20 mouse cellular contexts compared by ENCODE assay signal in genomic region chr15:102776218-102776850, GRCm38 (mm10). TPM values are rescaled to one million over a fixed set of nuclear protein-coding genes. Genes with fewer than 3 reads are reported as not detected.
DNase-seq lines count a peak whose midpoint lies in the region; ATAC-seq and TF ChIP-seq lines count a peak whose summit lies in the region.
"Had no signal": no experiment of that assay in that cellular context is flagged by ENCODE, and none has a peak within 500 bp of the region (broad histone marks: within the 10 kb centered on the region; RNA-seq: fewer than 3 reads in every experiment).

No protein-coding gene starts in this region.

- in situ Hi-C loops in CH12.LX (cut with MboI; ENCODE audit: low pct_ligation_motif_present, low pct_unique_long_range_greater_than_20kb, low sequenced_read_pairs): no loop called here

- 47% methylated on average over 11 of the region's 11 CpGs for WGBS in forebrain, embryonic 15.5 days
- 57% methylated on average over 11 of the region's 11 CpGs for WGBS in forebrain, embryonic 11.5 days
- WGBS in kidney, embryonic 15.5 days: 35% methylated on average over 11 of the region's 11 CpGs
- 39% methylated on average over 11 of the region's 11 CpGs for WGBS in neural tube, embryonic 14.5 days

- no peak for ATAC-seq in forebrain, embryonic 15.5 days (replicated peaks)
- no peak for ATAC-seq in forebrain, embryonic 11.5 days (replicated peaks; ENCODE audit: low FRiP score)
- ATAC-seq in kidney, embryonic 15.5 days (replicated peaks; ENCODE audit: low FRiP score): no peak
- ATAC-seq in neural tube, embryonic 14.5 days (ENCODE audit: low read depth): peak; percentile 46; the same call in 1 of the 2 replicates
- ATAC-seq: intestine, embryonic 16.5 days; liver, embryonic 12.5 days; midbrain, embryonic 13.5 days; Patski had no signal

- H3K4me3 ChIP-seq in forebrain, embryonic 15.5 days: no peak overlapping the region
- H3K4me3 ChIP-seq in forebrain, embryonic 11.5 days (ENCODE audit: low read depth, low read length): no peak overlapping the region
- no peak overlapping the region for H3K4me3 ChIP-seq in kidney, embryonic 15.5 days (replicated peaks)
- no peak overlapping the region for H3K4me3 ChIP-seq in CH12.LX (replicated peaks in 1 of 3; ENCODE audit: low read depth in 2 of 3, low read length in 2 of 3, poor library complexity in 1 of 3)
- no peak overlapping the region for H3K4me3 ChIP-seq in neural tube, embryonic 14.5 days (ENCODE audit: low read depth, low read length)
- H3K4me3 ChIP-seq: heart, embryonic 15.5 days; limb, embryonic 13.5 days; liver, embryonic 12.5 days; midbrain, embryonic 13.5 days had no signal

- no peak for TF ChIP-seq CTCF in CH12.LX (conservative IDR thresholded peaks at IDR 0.05 in 1 of 2, IDR thresholded peaks at IDR 0.05 in 1 of 2; ENCODE audit: low read depth in 2 of 2, low read length in 2 of 2)

- no peak for TF ChIP-seq EP300 in CH12.LX (IDR thresholded peaks at IDR 0.05; ENCODE audit: low read length)

- no peak for TF ChIP-seq POLR2A in CH12.LX (IDR thresholded peaks at IDR 0.05; ENCODE audit: low read depth, low read length)

- H3K27ac ChIP-seq in forebrain, embryonic 15.5 days (replicated peaks): peak overlapping the region; percentile 54
- H3K27ac ChIP-seq in forebrain, embryonic 11.5 days (ENCODE audit: low read depth, low read length): no peak overlapping the region
- no peak overlapping the region for H3K27ac ChIP-seq in kidney, embryonic 15.5 days
- no peak overlapping the region for H3K27ac ChIP-seq in CH12.LX (ENCODE audit: insufficient read depth, low read depth)
- H3K27ac ChIP-seq in neural tube, embryonic 14.5 days (ENCODE audit: low read depth, low read length): 0 out of 2 replicates have a peak overlapping the region, but pooled peaks have one; percentile 46
- H3K27ac ChIP-seq: heart, embryonic 15.5 days; limb, embryonic 13.5 days; liver, embryonic 12.5 days; midbrain, embryonic 13.5 days had no signal

- no peak for TF ChIP-seq RAD21 in CH12.LX (IDR thresholded peaks at IDR 0.05; ENCODE audit: low read depth, low read length)

- H3K79me2 ChIP-seq in CH12.LX (replicated peaks; ENCODE audit: control insufficient read depth, extremely low read depth, insufficient read depth, poor library complexity, severe bottlenecking): no peaks in the 10 kb centered on the region

- H3K36me3 ChIP-seq in forebrain, embryonic 15.5 days: no peaks in the 10 kb centered on the region
- no peaks in the 10 kb centered on the region for H3K36me3 ChIP-seq in forebrain, embryonic 11.5 days (ENCODE audit: control insufficient read depth, insufficient read depth, low read length)
- H3K36me3 ChIP-seq in kidney, embryonic 15.5 days: no peaks in the 10 kb centered on the region
- H3K36me3 ChIP-seq in CH12.LX (replicated peaks in 1 of 2; ENCODE audit: control insufficient read depth in 1 of 2, insufficient read depth in 1 of 2, low read length in 1 of 2): no peaks in the 10 kb centered on the region
- H3K36me3 ChIP-seq in neural tube, embryonic 14.5 days (ENCODE audit: control insufficient read depth, insufficient read depth, low read length): no peaks in the 10 kb centered on the region
- H3K36me3 ChIP-seq: G1E; heart, embryonic 15.5 days; limb, embryonic 13.5 days; liver, embryonic 12.5 days; midbrain, embryonic 13.5 days had no signal

- H3K27me3 ChIP-seq in forebrain, embryonic 15.5 days: no peaks in the 10 kb centered on the region
- no peaks in the 10 kb centered on the region for H3K27me3 ChIP-seq in forebrain, embryonic 11.5 days (ENCODE audit: control insufficient read depth, insufficient read depth, low read length)
- H3K27me3 ChIP-seq in kidney, embryonic 15.5 days: peaks cover 6% of the 10 kb centered on the region; the same call in 1 of the 2 replicates
- H3K27me3 ChIP-seq in CH12.LX (replicated peaks): peaks cover 95% of the 10 kb centered on the region
- no peaks in the 10 kb centered on the region for H3K27me3 ChIP-seq in neural tube, embryonic 14.5 days (ENCODE audit: control insufficient read depth, insufficient read depth, low read length)
- H3K27me3 ChIP-seq: limb, embryonic 13.5 days; Patski had no signal

- dilution Hi-C loops in CH12.LX (cut with MboI; ENCODE audit: extremely low pct_ligation_motif_present, extremely low pct_unique_long_range_greater_than_20kb, low sequenced_read_pairs): no loop called here

- no peak for DNase-seq in forebrain, embryonic 11.5 days (ENCODE audit: low spot score)
- DNase-seq in kidney, adult 9 months: peak; percentile 11
- DNase-seq in CH12.LX (ENCODE audit: extremely low read depth): no peak
- DNase-seq in cerebellum, adult 11 months: no peak
- DNase-seq: adrenal gland, postnatal 36 days; heart, postnatal 4 days; kidney, postnatal 36 days; lung, adult 18-20 months; lung, postnatal 14 days; thymus, postnatal 14 days had no signal

- H3K9me3 ChIP-seq in forebrain, embryonic 15.5 days: no peaks in the 10 kb centered on the region
- H3K9me3 ChIP-seq in forebrain, embryonic 11.5 days (ENCODE audit: control insufficient read depth, low read length): no peaks in the 10 kb centered on the region
- H3K9me3 ChIP-seq in kidney, embryonic 15.5 days (replicated peaks): no peaks in the 10 kb centered on the region
- H3K9me3 ChIP-seq in CH12.LX (replicated peaks; ENCODE audit: low read length): no peaks in the 10 kb centered on the region
- H3K9me3 ChIP-seq in neural tube, embryonic 14.5 days (ENCODE audit: control insufficient read depth, low read length): no peaks in the 10 kb centered on the region
- H3K9me3 ChIP-seq: G1E; heart, embryonic 15.5 days; limb, embryonic 13.5 days; liver, embryonic 12.5 days; midbrain, embryonic 13.5 days had no signal

- no peak overlapping the region for H3K4me2 ChIP-seq in forebrain, embryonic 15.5 days (replicated peaks)
- H3K4me2 ChIP-seq in forebrain, embryonic 11.5 days (ENCODE audit: low read depth, low read length, severe bottlenecking): no peak overlapping the region
- H3K4me2 ChIP-seq in kidney, embryonic 15.5 days: no peak overlapping the region
- peak overlapping the region; percentile 50; the same call in 1 of the 2 replicates for H3K4me2 ChIP-seq in CH12.LX (ENCODE audit: insufficient read depth, low read depth, poor library complexity, severe bottlenecking)
- no peak overlapping the region for H3K4me2 ChIP-seq in neural tube, embryonic 14.5 days (ENCODE audit: low read depth, low read length)
- H3K4me2 ChIP-seq: heart, embryonic 15.5 days; limb, embryonic 13.5 days; liver, embryonic 12.5 days; midbrain, embryonic 13.5 days had no signal

- no peaks in the 10 kb centered on the region for H3K4me1 ChIP-seq in forebrain, embryonic 15.5 days
- H3K4me1 ChIP-seq in forebrain, embryonic 11.5 days (replicated peaks; ENCODE audit: control insufficient read depth, insufficient read depth, low read length): no peaks in the 10 kb centered on the region
- H3K4me1 ChIP-seq in kidney, embryonic 15.5 days: peaks cover 7% of the 10 kb centered on the region; the same call in 1 of the 2 replicates
- no peaks in the 10 kb centered on the region for H3K4me1 ChIP-seq in CH12.LX (ENCODE audit: control insufficient read depth in 1 of 2, insufficient read depth in 2 of 2)
- no peaks in the 10 kb centered on the region for H3K4me1 ChIP-seq in neural tube, embryonic 14.5 days (ENCODE audit: control insufficient read depth, insufficient read depth, low read length)
- H3K4me1 ChIP-seq: heart, embryonic 15.5 days; liver, embryonic 12.5 days; midbrain, embryonic 13.5 days had no signal

- no peak overlapping the region for H3K9ac ChIP-seq in forebrain, embryonic 15.5 days (replicated peaks)
- H3K9ac ChIP-seq in forebrain, embryonic 11.5 days (ENCODE audit: low read length): no peak overlapping the region
- H3K9ac ChIP-seq in kidney, embryonic 15.5 days: no peak overlapping the region
- H3K9ac ChIP-seq in CH12.LX (ENCODE audit: insufficient read depth, low read depth): no peak overlapping the region
- H3K9ac ChIP-seq in neural tube, embryonic 14.5 days (replicated peaks; ENCODE audit: low read depth, low read length): no peak overlapping the region
- H3K9ac ChIP-seq: heart, embryonic 15.5 days; limb, embryonic 13.5 days; liver, embryonic 12.5 days; midbrain, embryonic 13.5 days had no signal

TF ChIP-seq in CH12.LX, 34 proteins besides CTCF, POLR2A, EP300 and RAD21 (continues in another document):
- TF ChIP-seq ZMIZ1 (IDR thresholded peaks at IDR 0.05; ENCODE audit: low read depth, low read length) (no peak), ZNF384 (IDR thresholded peaks at IDR 0.05; ENCODE audit: low read depth, low read length) (no peak), USF1 (IDR thresholded peaks at IDR 0.05; ENCODE audit: low read depth, low read length) (no peak), NELFE (IDR thresholded peaks at IDR 0.05; ENCODE audit: low read depth, low read length) (no peak), MAX (IDR thresholded peaks at IDR 0.05; ENCODE audit: low read length) (no peak), USF2 (conservative IDR thresholded peaks at IDR 0.05; ENCODE audit: low read depth, low read length) (no peak), HCFC1 (IDR thresholded peaks at IDR 0.05; ENCODE audit: low read depth, low read length) (no peak), NRF1 (IDR thresholded peaks at IDR 0.05; ENCODE audit: low read depth, low read length) (no peak), MXI1 (IDR thresholded peaks at IDR 0.05; ENCODE audit: low read depth, low read length) (no peak), ZKSCAN1 (IDR thresholded peaks at IDR 0.05; ENCODE audit: borderline replicate concordance, low read depth, low read length) (no peak), MAZ (IDR thresholded peaks at IDR 0.05; ENCODE audit: low read depth, low read length) (no peak), RCOR1 (conservative IDR thresholded peaks at IDR 0.05; ENCODE audit: low read depth, low read length) (no peak), GABPA (IDR thresholded peaks at IDR 0.05; ENCODE audit: insufficient replicate concordance, low read depth, low read length) (no peak), IRF4 (IDR thresholded peaks at IDR 0.05; ENCODE audit: low read depth, low read length) (no peak), MEF2A (IDR thresholded peaks at IDR 0.05; ENCODE audit: borderline replicate concordance, low read depth, low read length) (no peak), ZC3H11A (IDR thresholded peaks at IDR 0.05; ENCODE audit: low read depth, low read length) (no peak), ETS1 (conservative IDR thresholded peaks at IDR 0.05; ENCODE audit: low read depth, low read length) (no peak), PAX5 (IDR thresholded peaks at IDR 0.05; ENCODE audit: low read length) (no peak)

RNA-seq across cellular contexts. Expression of gene Calcoco1, which starts 54.4 kb away (rescaled TPM):
- polyA plus RNA-seq in forebrain, embryonic 15.5 days (2015; fragmentation: Nextera tagmentation; extraction: Ambion mirVana): 72.1 and 74.5 TPM in 2 replicates
- 30.4 and 31.1 TPM in 2 replicates for polyA plus RNA-seq in forebrain, embryonic 11.5 days (2014; fragmentation: Nextera tagmentation; extraction: Ambion mirVana)
- polyA plus RNA-seq in kidney, embryonic 15.5 days (2015; fragmentation: Nextera tagmentation; extraction: Ambion mirVana): 47.0 and 51.4 TPM in 2 replicates
- total RNA-seq in CH12.LX (2012; rRNA removed): 2.7 and 8.5 TPM in 2 replicates
- 3.6 and 4.5 TPM in 2 replicates for total RNA-seq in CH12.LX (2014; rRNA removed)
- polyA plus RNA-seq in CH12.LX (2012; ENCODE audit: insufficient read length, low read depth): 7.6 and 9.7 TPM in 2 replicates
- 23.5 and 29.3 TPM in 2 replicates for polyA plus RNA-seq in neural tube, embryonic 14.5 days (2014; fragmentation: Nextera tagmentation; extraction: Ambion mirVana)

Comparison
In these comparisons a context has a peak if more than half of its experiments do, and no peak if none do; other contexts are left out.
1. H3K27ac ChIP-seq: peak in forebrain, embryonic 15.5 days (single experiment) and neural tube, embryonic 14.5 days (single experiment); none in forebrain, embryonic 11.5 days (single experiment), kidney, embryonic 15.5 days (single experiment) and CH12.LX (single experiment).